Mouse (Mus musculus) C2C12 (cell line): ENCODE results near the gene Tusc2.

Source experiments
- CTCF ChIP-seq: IDR thresholded peaks from one replicate; pipeline ENCODE4 v1.5.1; 2011; ENCODE audit not compliant: control insufficient read depth, insufficient read depth, insufficient read length
- MYOG ChIP-seq: IDR thresholded peaks from one replicate; pipeline ENCODE4 v1.6.1; 2011; ENCODE audit not compliant: control insufficient read depth, insufficient read length; ENCODE audit errors: extremely low read depth
- USF1 ChIP-seq: IDR thresholded peaks from one replicate; pipeline ENCODE4 v1.6.1; 2011; ENCODE audit warnings: low read depth, mild to moderate bottlenecking, control low read depth, moderate library complexity

DNA sequence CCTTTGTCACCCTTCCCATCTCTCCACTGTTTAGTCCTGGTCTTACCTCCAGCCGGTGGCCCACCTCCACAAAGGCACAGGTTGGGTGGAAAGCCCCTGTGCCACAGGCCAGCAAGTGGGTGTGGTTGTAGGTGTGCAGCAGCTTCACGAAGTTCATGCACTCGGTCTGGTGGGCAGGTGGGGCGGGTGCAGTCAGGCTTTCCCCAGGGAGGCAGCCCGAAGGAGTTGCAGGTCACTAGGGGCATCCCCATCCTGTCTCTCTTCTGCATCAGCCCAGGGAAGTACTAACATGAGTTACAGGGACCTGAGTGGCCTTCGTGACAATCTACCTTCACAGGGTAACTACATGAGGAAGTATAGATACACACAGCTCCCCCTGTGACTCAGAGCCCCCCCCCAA lies 40.2 kb downstream of the Tusc2 start:
- no peak for TF ChIP-seq CTCF
- no peak for TF ChIP-seq USF1
- no peak for TF ChIP-seq MYOG
